Mouse (Mus musculus): ENCODE results near the gene Ptprf. TPM values are rescaled to one million over a fixed set of nuclear protein-coding genes. Genes with fewer than 3 reads are reported as not detected.

Gene Ptprf
- total and polyA plus RNA-seq, 2 experiments, result 40.1 to 89.8 TPM

- no peak for DNase-seq (ENCODE audit: extremely low read depth, low read depth, low spot score)
- no peak for TF ChIP-seq CTCF (IDR thresholded peaks at IDR 0.05; ENCODE audit: low read depth, low read length)
- no peak for TF ChIP-seq POLR2A (IDR thresholded peaks at IDR 0.05; ENCODE audit: extremely low read depth, insufficient read depth, low read length)
- H3K79me2 ChIP-seq (ENCODE audit: control insufficient read depth, insufficient read depth, low read length), result peaks cover 52% of the 10 kb centered on the region
- 28% methylated on average over 1 of the region's 1 CpGs for WGBS
- no peaks in the 10 kb centered on the region for H3K36me3 ChIP-seq (ENCODE audit: control insufficient read depth, insufficient read depth, low read length)
- H3K4me1 ChIP-seq (ENCODE audit: control insufficient read depth, insufficient read depth, low read length), result peaks cover 30% of the 10 kb centered on the region
- H3K4me3 ChIP-seq (ENCODE audit: insufficient read depth, low read depth, low read length), result no peak overlapping the region
- no peak overlapping the region for H3K9ac ChIP-seq (ENCODE audit: low read depth, low read length)
- H3K27ac ChIP-seq (replicated peaks; ENCODE audit: insufficient read depth, low read depth, low read length), result no peak overlapping the region
- H3K27me3 ChIP-seq (ENCODE audit: control insufficient read depth, insufficient read depth, low read length), result no peaks in the 10 kb centered on the region
Observed at GRCm38 (mm10) chr4:118282182-118282562, 9.0 kb downstream of the Ptprf start.

GRCm38 (mm10) chr4:118281444-118282181 lies 9.6 kb downstream of the Ptprf start:
- Histone ChIP-seq H3K36me3 (ENCODE audit: control insufficient read depth, insufficient read depth, low read length) (no peaks in the 10 kb centered on the region), H3K27ac (replicated peaks; ENCODE audit: insufficient read depth, low read depth, low read length) (no peak overlapping the region), H3K27me3 (ENCODE audit: control insufficient read depth, insufficient read depth, low read length) (no peaks in the 10 kb centered on the region), H3K4me3 (ENCODE audit: insufficient read depth, low read depth, low read length) (no peak overlapping the region), H3K9ac (ENCODE audit: low read depth, low read length) (no peak overlapping the region), H3K79me2 (ENCODE audit: control insufficient read depth, insufficient read depth, low read length) (peaks cover 47% of the 10 kb centered on the region), H3K4me1 (ENCODE audit: control insufficient read depth, insufficient read depth, low read length) (peaks cover 34% of the 10 kb centered on the region)
- no peak for DNase-seq (ENCODE audit: extremely low read depth, low read depth, low spot score)
- TF ChIP-seq POLR2A (IDR thresholded peaks at IDR 0.05; ENCODE audit: extremely low read depth, insufficient read depth, low read length) (no peak), CTCF (IDR thresholded peaks at IDR 0.05; ENCODE audit: low read depth, low read length) (no peak)
- WGBS, result 80% methylated on average over 13 of the region's 13 CpGs

- H3K36me3 ChIP-seq (ENCODE audit: control insufficient read depth, insufficient read depth, low read length), result no peaks in the 10 kb centered on the region
- H3K4me1 ChIP-seq (ENCODE audit: control insufficient read depth, insufficient read depth, low read length), result peaks cover 37% of the 10 kb centered on the region
- peak overlapping the region; percentile 38; the same call in 1 of the 2 replicates for H3K9ac ChIP-seq (ENCODE audit: low read depth, low read length)
- peak; percentile 75 for DNase-seq (ENCODE audit: extremely low read depth, low read depth, low spot score)
- 50% methylated on average over 7 of the region's 7 CpGs for WGBS
- H3K27me3 ChIP-seq (ENCODE audit: control insufficient read depth, insufficient read depth, low read length), result no peaks in the 10 kb centered on the region
- H3K79me2 ChIP-seq (ENCODE audit: control insufficient read depth, insufficient read depth, low read length), result peaks cover 42% of the 10 kb centered on the region
- TF ChIP-seq CTCF (IDR thresholded peaks at IDR 0.05; ENCODE audit: low read depth, low read length) (no peak), POLR2A (IDR thresholded peaks at IDR 0.05; ENCODE audit: extremely low read depth, insufficient read depth, low read length) (no peak)
- H3K4me3 ChIP-seq (ENCODE audit: insufficient read depth, low read depth, low read length), result no peak overlapping the region
- H3K27ac ChIP-seq (replicated peaks; ENCODE audit: insufficient read depth, low read depth, low read length), result peak overlapping the region; percentile 63
Observed at GRCm38 (mm10) chr4:118280506-118280905, 10.7 kb downstream of the Ptprf start.

GRCm38 (mm10) chr4:118276520-118277232 lies 14.5 kb downstream of the Ptprf start:
- TF ChIP-seq POLR2A (IDR thresholded peaks at IDR 0.05; ENCODE audit: extremely low read depth, insufficient read depth, low read length), result 0 out of 2 replicates have a peak, but pooled peaks have one; percentile 10
- TF ChIP-seq CTCF (IDR thresholded peaks at IDR 0.05; ENCODE audit: low read depth, low read length), result no peak
- peaks cover 58% of the 10 kb centered on the region for H3K4me1 ChIP-seq (ENCODE audit: control insufficient read depth, insufficient read depth, low read length)
- H3K4me3 ChIP-seq (ENCODE audit: insufficient read depth, low read depth, low read length), result no peak overlapping the region
- no peaks in the 10 kb centered on the region for H3K27me3 ChIP-seq (ENCODE audit: control insufficient read depth, insufficient read depth, low read length)
- H3K36me3 ChIP-seq (ENCODE audit: control insufficient read depth, insufficient read depth, low read length), result no peaks in the 10 kb centered on the region
- peaks cover 29% of the 10 kb centered on the region; the same call in 1 of the 2 replicates for H3K79me2 ChIP-seq (ENCODE audit: control insufficient read depth, insufficient read depth, low read length)
- WGBS, result 28% methylated on average over 9 of the region's 9 CpGs
- H3K9ac ChIP-seq (ENCODE audit: low read depth, low read length), result peak overlapping the region; percentile 33; the same call in 1 of the 2 replicates
- H3K27ac ChIP-seq (replicated peaks; ENCODE audit: insufficient read depth, low read depth, low read length), result peak overlapping the region; percentile 85
- peak; percentile 97 for DNase-seq (ENCODE audit: extremely low read depth, low read depth, low spot score)

GRCm38 (mm10) chr4:118275601-118276519 lies 15.3 kb downstream of the Ptprf start:
- TF ChIP-seq CTCF (IDR thresholded peaks at IDR 0.05; ENCODE audit: low read depth, low read length), result no peak
- 80% methylated on average over 6 of the region's 6 CpGs for WGBS
- H3K4me1 ChIP-seq (ENCODE audit: control insufficient read depth, insufficient read depth, low read length), result peaks cover 58% of the 10 kb centered on the region
- peak overlapping the region; percentile 38 for H3K9ac ChIP-seq (ENCODE audit: low read depth, low read length)
- no peak for DNase-seq (ENCODE audit: extremely low read depth, low read depth, low spot score)
- peaks cover 30% of the 10 kb centered on the region; the same call in 1 of the 2 replicates for H3K79me2 ChIP-seq (ENCODE audit: control insufficient read depth, insufficient read depth, low read length)
- H3K36me3 ChIP-seq (ENCODE audit: control insufficient read depth, insufficient read depth, low read length), result no peaks in the 10 kb centered on the region
- no peak overlapping the region for H3K4me3 ChIP-seq (ENCODE audit: insufficient read depth, low read depth, low read length)
- H3K27me3 ChIP-seq (ENCODE audit: control insufficient read depth, insufficient read depth, low read length), result no peaks in the 10 kb centered on the region
- peak overlapping the region; percentile 85 for H3K27ac ChIP-seq (replicated peaks; ENCODE audit: insufficient read depth, low read depth, low read length)
